Mouse (Mus musculus) retina, adult 2 months (tissue): Measurements from ENCODE around the gene Plscr1.

Experiments
- DNase-seq: peaks from one replicate; pipeline ENCODE4 v3.0.0-alpha.2; 2012; ENCODE audit warnings: low read depth, low spot score

The Plscr1 gene

DNA sequence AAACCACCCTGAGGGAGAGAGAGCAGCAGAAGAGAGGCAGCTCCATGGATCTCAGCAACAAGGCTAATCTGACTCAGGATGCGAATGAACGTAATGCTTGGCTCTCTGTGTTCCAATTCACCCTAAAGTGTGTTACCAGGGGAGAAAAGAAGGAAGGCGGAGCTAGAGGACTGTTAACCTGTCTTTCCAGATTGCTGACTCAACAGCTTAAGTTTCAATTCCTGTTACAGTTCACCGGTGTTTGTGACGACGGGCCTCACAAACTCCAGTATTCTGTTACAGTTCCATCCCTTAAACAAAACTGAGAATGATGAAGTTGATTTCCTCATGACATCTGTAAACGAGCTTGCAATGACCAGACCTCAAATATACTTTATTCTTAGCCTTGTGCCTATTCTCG is 55.5 kb downstream of the Plscr1 start:
- no peak for DNase-seq

DNA sequence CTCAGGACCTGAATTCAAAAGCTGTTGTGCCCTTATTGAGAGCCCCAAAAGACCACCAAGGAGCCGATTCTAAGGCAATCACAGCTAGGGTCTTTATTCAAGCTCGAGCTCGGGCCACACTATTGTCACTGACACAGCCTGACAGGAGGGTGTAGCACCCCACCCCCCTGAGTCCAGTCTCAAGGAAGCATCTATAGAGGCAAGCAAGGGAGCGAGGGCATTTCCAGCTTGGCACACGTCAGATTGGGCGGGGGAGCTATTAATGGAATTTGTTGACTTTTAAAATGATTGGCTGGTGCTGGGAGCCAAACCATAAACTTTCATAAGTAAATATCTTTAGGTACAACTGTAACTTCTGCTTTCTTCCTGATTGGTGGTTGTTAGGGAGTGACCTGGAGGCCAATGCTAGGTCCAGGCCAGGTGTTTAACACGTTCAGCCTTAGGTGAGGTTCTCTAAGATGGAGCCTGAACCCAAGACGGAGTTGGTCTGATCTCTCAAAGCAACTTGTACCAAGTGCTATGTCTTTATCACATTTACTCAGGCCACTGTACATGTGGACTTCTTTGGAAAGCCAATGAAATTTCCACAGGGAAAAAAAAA is 56.2 kb downstream of the Plscr1 start:
- DNase-seq: no peak

GRCm38 (mm10) chr9:92309077-92309476 is 59.5 kb downstream of the Plscr1 start, which contains the start of gene 1700057G04Rik:
Gene 1700057G04Rik (plus strand): TSS chr9:92309377.
- no peak for DNase-seq

DNA sequence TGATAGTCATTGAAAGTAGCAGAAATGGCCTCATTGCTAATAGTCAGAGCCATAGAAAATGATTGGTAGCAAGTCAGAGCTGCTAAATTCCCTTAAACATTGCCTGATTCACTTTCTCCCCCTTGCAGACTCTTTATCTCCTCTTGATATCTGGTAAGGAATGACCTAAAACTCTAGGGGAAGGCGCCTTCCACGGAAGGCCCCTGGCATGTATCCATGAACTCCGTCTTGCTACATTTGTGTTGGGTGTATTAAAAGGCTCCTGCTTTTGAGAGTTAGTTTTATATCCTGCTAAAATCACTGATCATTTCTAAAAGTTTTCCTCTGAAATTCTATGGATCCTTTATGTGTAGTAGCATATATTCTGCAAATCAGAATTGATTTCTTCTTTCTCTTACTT is 67.2 kb downstream of the Plscr1 start:
- DNase-seq: no peak
